Mouse (Mus musculus) erythroblast, embryonic 14.5 days (primary cell): ENCODE measurements at regions not wholly inside any gene's neighbourhood (a gene's known extent, or its start where the extent isn't known, plus 50 kb on each side); places are given as distances from the start of the nearest gene placed in this dataset.
"Not testable (repeated sequence)": the region's sequence is repeated elsewhere in the genome, so short reads cannot be mapped to it uniquely, and the experiment has no call there.

ENCODE experiments used
- GATA1 ChIP-seq: IDR thresholded peaks from 2 replicates; pipeline ENCODE4 v1.6.1; 2012; ENCODE audit warnings: low read length, inconsistent platforms, mixed read lengths
- TAL1 ChIP-seq: IDR thresholded peaks from 3 replicates; pipeline ENCODE4 v1.6.1; 2012; ENCODE audit warnings: low read length, inconsistent platforms, mixed read lengths

DNA sequence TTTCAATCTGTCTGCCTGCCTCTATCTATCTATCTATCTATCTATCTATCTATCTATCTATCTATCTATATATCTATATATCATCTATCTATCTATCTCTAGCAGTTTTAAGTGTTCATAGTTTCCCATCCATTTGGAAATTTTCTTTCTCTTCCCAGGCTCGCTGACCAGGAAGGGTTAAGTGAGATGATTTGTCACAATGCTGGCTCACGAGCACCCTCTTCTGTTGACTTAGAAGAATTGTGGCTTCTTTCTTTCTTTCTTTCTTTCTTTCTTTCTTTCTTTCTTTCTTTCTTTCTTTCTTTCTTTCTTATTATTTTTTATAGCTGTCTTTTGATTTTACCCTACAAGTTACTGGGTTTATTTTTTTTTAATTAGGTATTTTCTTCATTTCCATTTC is 79.6 kb upstream of the Klf14 start:
- TF ChIP-seq TAL1, GATA1: not testable (repeated sequence)
